Mouse (Mus musculus): ENCODE results near the gene Mapk3. TPM values are rescaled to one million over a fixed set of nuclear protein-coding genes. Genes with fewer than 3 reads are reported as not detected.
A peak's percentile ranks its signal among the peaks of the same experiment; 100 is the strongest.

Mapk3 gene
- polyA plus RNA-seq, 1 experiment = 130 TPM

DNA sequence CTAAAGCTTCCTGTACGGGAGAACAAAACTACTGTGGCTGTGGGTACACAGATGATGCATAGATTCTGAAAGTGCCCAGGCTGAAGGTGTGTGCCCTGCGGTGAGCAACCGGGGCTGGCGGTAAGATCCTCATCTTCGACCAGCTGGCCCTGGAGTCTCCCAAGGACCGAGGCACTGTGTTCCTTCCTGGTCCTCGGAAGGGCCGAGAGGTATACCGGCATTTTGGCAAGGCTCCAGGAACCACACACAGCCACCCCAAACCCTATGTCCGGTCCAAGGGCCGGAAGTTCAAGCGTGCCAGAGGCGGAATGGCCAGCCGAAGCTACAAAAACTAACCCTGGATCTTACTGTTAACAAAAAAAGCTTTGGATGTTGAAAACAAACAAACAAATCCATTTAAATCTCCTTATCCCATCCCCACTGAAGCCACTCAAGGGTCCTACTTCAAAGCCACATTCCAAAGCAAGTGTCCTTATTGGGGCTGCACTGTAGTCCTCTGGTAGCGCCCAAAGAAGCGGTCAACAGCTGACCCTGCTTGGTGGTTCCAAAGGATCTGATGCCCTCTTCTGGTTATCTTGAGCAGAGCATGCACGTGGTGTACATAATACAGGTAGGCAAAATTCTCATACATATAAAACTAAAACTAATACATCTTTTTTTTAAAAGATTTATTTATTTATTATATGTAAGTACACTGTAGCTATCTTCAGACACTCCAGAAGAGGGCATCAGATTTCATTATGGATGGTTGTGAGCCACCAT lies 9.6 kb upstream of the Mapk3 start:
- H3K27me3 ChIP-seq (ENCODE audit: control insufficient read depth, insufficient read depth, low read length) = no peaks in the 10 kb centered on the region
- H3K36me3 ChIP-seq (ENCODE audit: control insufficient read depth, insufficient read depth, low read length) = no peaks in the 10 kb centered on the region
- TF ChIP-seq CTCF (IDR thresholded peaks at IDR 0.05; ENCODE audit: borderline replicate concordance, control insufficient read depth, extremely low read depth, insufficient read depth, low read length, poor library complexity) = no peak
- TF ChIP-seq POLR2A (IDR thresholded peaks at IDR 0.05; ENCODE audit: control insufficient read depth, extremely low read depth, insufficient read depth, low read length, poor library complexity) = no peak
- H3K4me3 ChIP-seq (ENCODE audit: control insufficient read depth, insufficient read depth, low read length) = no peak overlapping the region
- DNase-seq = no peak
- H3K27ac ChIP-seq (ENCODE audit: control insufficient read depth, insufficient read depth, low read length) = no peak overlapping the region
- H3K4me1 ChIP-seq (replicated peaks; ENCODE audit: control insufficient read depth, insufficient read depth, low read length) = peaks cover 10% of the 10 kb centered on the region
- WGBS = 97% methylated on average over 17 of the region's 17 CpGs

DNA sequence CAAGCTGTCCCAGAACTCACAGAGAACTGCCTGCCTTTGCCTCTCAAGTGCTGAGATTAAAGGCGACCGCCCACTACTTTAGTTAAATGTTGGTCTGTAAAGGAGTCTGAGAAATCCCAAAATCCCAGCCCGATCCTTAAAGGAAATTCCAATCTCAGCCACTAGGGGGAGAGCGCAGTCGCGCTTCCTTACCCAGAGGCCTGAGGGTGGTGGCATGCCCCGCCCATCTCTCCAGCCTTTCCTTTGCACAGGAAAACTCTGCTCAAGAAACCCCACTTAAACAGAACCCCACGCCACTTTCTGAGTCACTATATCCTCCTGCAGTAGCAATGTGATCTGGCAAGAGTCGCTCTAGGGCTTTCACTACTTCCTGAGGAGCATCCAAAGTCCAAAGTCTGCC lies 4.5 kb upstream of the Mapk3 start:
- Histone ChIP-seq H3K27ac (ENCODE audit: control insufficient read depth, insufficient read depth, low read length) (no peak overlapping the region), H3K27me3 (ENCODE audit: control insufficient read depth, insufficient read depth, low read length) (no peaks in the 10 kb centered on the region), H3K36me3 (ENCODE audit: control insufficient read depth, insufficient read depth, low read length) (no peaks in the 10 kb centered on the region), H3K4me3 (ENCODE audit: control insufficient read depth, insufficient read depth, low read length) (no peak overlapping the region), H3K4me1 (replicated peaks; ENCODE audit: control insufficient read depth, insufficient read depth, low read length) (peaks cover 7% of the 10 kb centered on the region)
- TF ChIP-seq CTCF (IDR thresholded peaks at IDR 0.05; ENCODE audit: borderline replicate concordance, control insufficient read depth, extremely low read depth, insufficient read depth, low read length, poor library complexity) (peak; percentile 86; the same call in 1 of the 2 replicates), POLR2A (IDR thresholded peaks at IDR 0.05; ENCODE audit: control insufficient read depth, extremely low read depth, insufficient read depth, low read length, poor library complexity) (no peak)
- peak; percentile 63 for DNase-seq
- 6% methylated on average over 9 of the region's 9 CpGs for WGBS

DNA sequence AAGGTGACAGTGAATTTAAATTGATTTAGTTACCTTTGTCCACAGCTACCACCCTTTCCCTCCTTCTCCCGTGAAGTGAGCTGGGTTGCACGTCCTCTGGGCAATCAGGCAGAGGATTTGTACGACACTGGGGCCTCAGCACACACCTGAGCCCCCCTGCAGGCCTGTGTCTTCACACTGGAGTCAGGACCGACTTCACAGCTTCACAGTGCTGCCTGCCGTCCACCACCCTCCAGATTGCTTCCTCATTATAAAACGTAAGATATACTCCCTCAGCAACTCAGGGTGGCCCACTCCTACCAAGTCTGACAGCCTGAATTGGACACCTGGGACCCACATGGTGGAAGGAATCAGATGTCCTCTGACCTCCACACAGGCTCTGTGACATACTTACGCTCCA lies 862 bp upstream of the Mapk3 start:
- Histone ChIP-seq H3K36me3 (ENCODE audit: control insufficient read depth, insufficient read depth, low read length) (no peaks in the 10 kb centered on the region), H3K27ac (ENCODE audit: control insufficient read depth, insufficient read depth, low read length) (no peak overlapping the region), H3K4me1 (replicated peaks; ENCODE audit: control insufficient read depth, insufficient read depth, low read length) (peaks cover 16% of the 10 kb centered on the region), H3K4me3 (ENCODE audit: control insufficient read depth, insufficient read depth, low read length) (no peak overlapping the region), H3K27me3 (ENCODE audit: control insufficient read depth, insufficient read depth, low read length) (no peaks in the 10 kb centered on the region)
- no peak for DNase-seq
- WGBS = 89% methylated on average over 7 of the region's 7 CpGs
- TF ChIP-seq CTCF (IDR thresholded peaks at IDR 0.05; ENCODE audit: borderline replicate concordance, control insufficient read depth, extremely low read depth, insufficient read depth, low read length, poor library complexity) = no peak
- TF ChIP-seq POLR2A (IDR thresholded peaks at IDR 0.05; ENCODE audit: control insufficient read depth, extremely low read depth, insufficient read depth, low read length, poor library complexity) = no peak

DNA sequence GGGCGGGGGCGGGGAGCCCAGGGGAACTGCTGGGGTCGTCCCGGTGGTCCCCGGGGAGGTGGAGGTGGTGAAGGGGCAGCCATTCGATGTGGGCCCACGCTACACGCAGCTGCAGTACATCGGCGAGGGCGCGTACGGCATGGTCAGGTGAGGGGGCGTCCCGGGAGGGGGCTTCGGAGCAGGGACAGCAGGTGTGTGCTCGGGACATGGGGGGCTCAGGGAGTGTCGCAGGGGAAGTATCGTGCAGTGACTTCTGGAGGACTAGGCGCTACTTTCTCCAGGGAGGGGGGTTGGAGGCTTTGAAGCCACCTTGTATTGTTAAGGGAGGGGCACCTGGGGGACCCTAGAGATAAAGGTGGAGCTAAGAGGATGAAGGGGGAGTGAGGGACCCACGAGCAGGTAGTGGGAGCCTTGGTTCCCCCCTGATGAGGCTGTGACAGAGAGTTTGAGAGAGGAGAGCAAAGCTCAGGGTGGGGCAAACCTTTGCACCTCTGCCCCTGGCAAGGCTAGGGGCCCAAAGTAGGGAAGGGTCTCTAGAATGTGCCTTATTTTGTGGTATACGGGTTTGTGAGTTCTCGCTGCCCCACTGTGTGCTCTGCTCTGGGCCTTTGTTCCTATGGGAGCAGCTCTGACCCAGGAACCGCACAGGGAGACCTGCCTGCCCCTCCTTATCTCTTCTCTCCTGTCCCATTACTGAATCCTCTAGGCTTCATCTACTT lies 430 bp downstream of the Mapk3 start:
- TF ChIP-seq CTCF (IDR thresholded peaks at IDR 0.05; ENCODE audit: borderline replicate concordance, control insufficient read depth, extremely low read depth, insufficient read depth, low read length, poor library complexity) (no peak), POLR2A (IDR thresholded peaks at IDR 0.05; ENCODE audit: control insufficient read depth, extremely low read depth, insufficient read depth, low read length, poor library complexity) (no peak)
- DNase-seq = no peak
- Histone ChIP-seq H3K27me3 (ENCODE audit: control insufficient read depth, insufficient read depth, low read length) (no peaks in the 10 kb centered on the region), H3K4me1 (replicated peaks; ENCODE audit: control insufficient read depth, insufficient read depth, low read length) (peaks cover 11% of the 10 kb centered on the region), H3K27ac (ENCODE audit: control insufficient read depth, insufficient read depth, low read length) (peak overlapping the region; percentile 23; the same call in 1 of the 2 replicates), H3K36me3 (ENCODE audit: control insufficient read depth, insufficient read depth, low read length) (no peaks in the 10 kb centered on the region), H3K4me3 (ENCODE audit: control insufficient read depth, insufficient read depth, low read length) (peak overlapping the region; percentile 94)
- WGBS = 2% methylated on average over 22 of the region's 24 CpGs

DNA sequence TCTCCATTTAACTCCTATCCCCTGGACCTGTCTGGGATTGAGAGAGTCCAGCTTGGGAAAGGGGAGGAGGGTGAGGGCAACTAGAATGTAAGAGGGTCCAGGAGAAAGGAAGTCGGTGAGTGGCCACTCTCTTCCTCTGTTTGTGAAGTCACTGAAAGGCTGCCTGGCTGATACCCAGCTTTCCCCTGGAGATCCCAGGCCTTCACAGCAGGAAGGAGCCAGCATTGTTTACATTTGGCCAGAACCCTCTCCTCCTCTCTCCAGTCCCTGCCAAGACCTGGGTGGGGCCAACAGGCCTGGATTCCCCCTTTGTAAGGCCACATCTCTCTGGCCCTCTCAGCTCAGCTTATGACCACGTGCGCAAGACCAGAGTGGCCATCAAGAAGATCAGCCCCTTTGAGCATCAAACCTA lies 996 bp downstream of the Mapk3 start:
- DNase-seq = no peak

DNA sequence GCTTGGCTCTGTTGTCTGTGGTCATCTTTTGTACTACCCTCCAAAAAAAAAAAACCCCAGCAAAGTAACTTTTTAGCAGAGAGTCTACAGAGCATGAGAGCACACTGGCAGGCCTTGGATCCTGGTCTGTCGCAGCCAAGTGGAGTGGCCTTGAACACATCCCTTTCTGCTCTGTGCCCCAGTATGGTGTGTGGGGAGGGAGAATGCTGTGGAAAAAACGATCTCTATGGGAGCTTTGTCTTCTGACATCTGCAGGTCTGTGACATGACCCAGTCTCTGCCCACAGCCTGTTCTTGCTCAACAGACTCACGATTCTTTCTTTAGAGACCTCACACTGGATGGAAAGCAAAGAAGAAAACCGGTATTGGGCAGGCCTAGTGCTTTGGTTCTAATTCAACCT lies 1.6 kb downstream of the Mapk3 start:
- 81% methylated on average over 4 of the region's 4 CpGs for WGBS
- peaks cover 11% of the 10 kb centered on the region for H3K4me1 ChIP-seq (replicated peaks; ENCODE audit: control insufficient read depth, insufficient read depth, low read length)
- no peak overlapping the region for H3K4me3 ChIP-seq (ENCODE audit: control insufficient read depth, insufficient read depth, low read length)
- no peaks in the 10 kb centered on the region for H3K36me3 ChIP-seq (ENCODE audit: control insufficient read depth, insufficient read depth, low read length)
- DNase-seq = no peak
- no peaks in the 10 kb centered on the region for H3K27me3 ChIP-seq (ENCODE audit: control insufficient read depth, insufficient read depth, low read length)
- no peak overlapping the region for H3K27ac ChIP-seq (ENCODE audit: control insufficient read depth, insufficient read depth, low read length)
- TF ChIP-seq CTCF (IDR thresholded peaks at IDR 0.05; ENCODE audit: borderline replicate concordance, control insufficient read depth, extremely low read depth, insufficient read depth, low read length, poor library complexity) (no peak), POLR2A (IDR thresholded peaks at IDR 0.05; ENCODE audit: control insufficient read depth, extremely low read depth, insufficient read depth, low read length, poor library complexity) (no peak)

More for the DNA sequence above, 996 bp downstream of the Mapk3 start:
- no peaks in the 10 kb centered on the region for H3K36me3 ChIP-seq (ENCODE audit: control insufficient read depth, insufficient read depth, low read length)
- H3K4me3 ChIP-seq (ENCODE audit: control insufficient read depth, insufficient read depth, low read length) = peak overlapping the region; percentile 94
- TF ChIP-seq POLR2A (IDR thresholded peaks at IDR 0.05; ENCODE audit: control insufficient read depth, extremely low read depth, insufficient read depth, low read length, poor library complexity) (no peak), CTCF (IDR thresholded peaks at IDR 0.05; ENCODE audit: borderline replicate concordance, control insufficient read depth, extremely low read depth, insufficient read depth, low read length, poor library complexity) (no peak)
- WGBS = 51% methylated on average over 3 of the region's 3 CpGs
- H3K27me3 ChIP-seq (ENCODE audit: control insufficient read depth, insufficient read depth, low read length) = no peaks in the 10 kb centered on the region
- H3K4me1 ChIP-seq (replicated peaks; ENCODE audit: control insufficient read depth, insufficient read depth, low read length) = peaks cover 11% of the 10 kb centered on the region
- peak overlapping the region; percentile 23; the same call in 1 of the 2 replicates for H3K27ac ChIP-seq (ENCODE audit: control insufficient read depth, insufficient read depth, low read length)
